Mouse (Mus musculus): Measurements from ENCODE around the gene Ace.
A peak's percentile ranks its signal among the peaks of the same experiment; 100 is the strongest.
"Not testable (repeated sequence)": the region's sequence is repeated elsewhere in the genome, so short reads cannot be mapped to it uniquely, and the experiment has no call there.

Gene Ace

GRCm38 (mm10) chr11:106000062-106000461 is 32.3 kb downstream of the Ace start:
- no peak for DNase-seq

DNA sequence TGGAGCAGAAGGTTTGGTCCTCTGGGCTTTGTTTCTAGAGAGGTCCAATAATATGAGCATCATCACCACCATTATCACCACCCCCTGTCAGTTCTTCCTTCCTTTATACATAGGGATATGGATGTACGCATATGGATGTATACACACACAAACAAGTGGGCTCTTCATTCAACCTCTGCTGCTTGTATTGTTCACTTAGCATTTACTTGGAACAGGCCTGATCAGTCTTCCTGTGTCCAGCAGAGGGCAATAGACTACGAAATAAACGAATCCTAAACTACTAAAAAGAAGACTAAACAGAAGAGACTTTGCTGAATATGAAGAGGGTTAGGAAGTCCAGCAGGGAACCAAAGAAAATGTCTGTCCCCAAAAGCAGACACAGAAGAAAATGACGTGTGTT is 34.0 kb downstream of the Ace start:
- peak; percentile 24 for DNase-seq

DNA sequence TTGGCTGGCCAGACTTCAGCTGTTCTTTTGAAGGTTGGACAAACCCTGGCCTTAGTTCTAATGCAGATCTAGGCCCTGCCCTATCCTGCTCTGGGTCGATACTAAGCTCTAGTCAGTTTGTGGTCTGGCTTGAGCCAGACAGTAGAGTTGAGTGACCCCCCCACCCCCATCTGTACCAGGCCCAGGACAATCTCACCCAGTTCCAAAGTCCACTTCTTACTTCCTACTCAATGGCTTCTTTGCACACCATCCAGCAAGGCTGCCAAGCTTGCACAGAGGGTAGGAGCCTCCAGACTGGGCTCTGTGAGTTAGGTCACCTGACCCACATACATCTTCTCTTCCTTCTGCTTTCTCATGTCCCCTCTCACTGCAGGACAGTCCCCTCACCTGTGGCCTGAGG is 36.8 kb downstream of the Ace start:
- no peak for DNase-seq

- no peak for DNase-seq
These were observed 38.2 kb downstream of the Ace start for GRCm38 (mm10) chr11:106005970-106006369.

- peak; percentile 92 for DNase-seq
These were observed 40.1 kb downstream of the Ace start, which contains the start of gene Kcnh6 for GRCm38 (mm10) chr11:106007821-106008220. Gene Kcnh6 (plus strand): TSS chr11:106008124.

DNA sequence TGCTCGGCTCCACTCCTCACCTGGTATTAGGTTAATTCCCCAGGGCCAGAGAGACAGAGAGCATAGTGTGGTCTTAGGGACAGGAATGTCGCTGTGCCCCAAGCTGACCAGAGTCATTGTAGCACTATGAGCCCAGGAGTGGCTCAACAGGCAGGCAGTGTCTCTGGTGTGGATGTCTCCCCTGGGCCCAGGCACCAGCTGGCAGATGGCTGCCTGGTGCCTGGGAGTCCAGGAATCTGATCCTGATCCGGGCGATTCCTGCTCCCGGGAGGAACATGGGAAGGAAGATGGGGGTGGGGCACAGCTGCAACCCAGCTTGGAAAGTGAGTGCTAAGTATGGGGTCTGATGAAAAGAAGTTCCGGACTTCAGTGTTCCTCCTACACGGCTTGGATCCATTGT is 45.0 kb downstream of the Ace start:
- no peak for DNase-seq

DNA sequence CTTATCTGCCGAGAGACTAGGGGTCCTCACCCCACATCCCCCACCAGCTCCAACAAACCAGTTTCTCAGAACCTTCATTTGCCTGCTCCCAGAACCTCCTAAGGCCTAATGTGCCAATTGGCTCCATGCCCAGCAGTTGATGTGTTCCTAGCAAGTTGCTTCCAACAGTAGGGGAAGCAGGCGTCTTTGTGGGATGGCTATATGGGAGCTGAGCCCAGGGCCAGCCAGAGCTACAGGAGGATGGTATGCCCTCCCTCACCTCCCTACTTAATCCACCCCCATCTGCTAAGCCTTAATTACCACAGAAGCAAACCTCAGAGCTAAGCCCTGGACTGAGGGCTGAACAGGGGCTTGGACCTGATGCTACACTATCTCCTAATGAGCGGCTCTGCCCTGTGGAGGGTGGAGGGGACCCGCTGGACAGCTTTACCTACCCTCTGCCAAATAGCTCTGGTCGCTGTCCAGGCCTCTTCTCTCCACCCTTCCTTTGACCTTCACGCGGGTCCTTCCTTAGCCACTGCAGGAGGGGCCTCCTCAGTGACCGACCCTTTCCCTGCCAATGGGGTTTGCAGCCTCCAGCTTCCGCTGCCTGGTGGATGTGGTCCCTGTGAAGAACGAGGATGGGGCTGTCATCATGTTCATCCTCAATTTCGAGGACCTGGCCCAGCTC is 45.9 kb downstream of the Ace start:
- no peak for DNase-seq

DNA sequence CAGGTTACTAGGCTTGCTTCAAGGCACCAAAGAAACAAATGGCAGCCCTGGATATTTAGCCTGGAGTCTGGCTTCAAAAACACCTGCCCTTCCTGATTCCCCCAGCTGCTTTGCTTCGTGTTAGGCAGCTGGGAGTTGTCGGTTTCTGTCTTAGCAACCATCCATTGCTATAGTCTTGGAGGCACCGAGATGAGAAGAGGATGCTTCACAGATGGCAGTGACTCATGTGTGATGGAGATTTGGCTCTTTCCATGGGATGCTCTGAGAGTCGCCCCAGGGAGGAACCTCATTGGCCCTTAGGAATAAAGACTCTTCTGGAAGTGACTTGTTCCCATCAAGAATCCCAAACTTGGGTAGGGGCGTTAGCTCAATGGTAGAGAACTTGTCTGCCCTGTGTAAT is 48.7 kb downstream of the Ace start:
- no peak for DNase-seq

- peak; percentile 82 for DNase-seq
These were observed 52.5 kb downstream of the Ace start for GRCm38 (mm10) chr11:106020051-106020763.

- DNase-seq, result no peak
These were observed 58.0 kb downstream of the Ace start for GRCm38 (mm10) chr11:106025774-106026173.

DNA sequence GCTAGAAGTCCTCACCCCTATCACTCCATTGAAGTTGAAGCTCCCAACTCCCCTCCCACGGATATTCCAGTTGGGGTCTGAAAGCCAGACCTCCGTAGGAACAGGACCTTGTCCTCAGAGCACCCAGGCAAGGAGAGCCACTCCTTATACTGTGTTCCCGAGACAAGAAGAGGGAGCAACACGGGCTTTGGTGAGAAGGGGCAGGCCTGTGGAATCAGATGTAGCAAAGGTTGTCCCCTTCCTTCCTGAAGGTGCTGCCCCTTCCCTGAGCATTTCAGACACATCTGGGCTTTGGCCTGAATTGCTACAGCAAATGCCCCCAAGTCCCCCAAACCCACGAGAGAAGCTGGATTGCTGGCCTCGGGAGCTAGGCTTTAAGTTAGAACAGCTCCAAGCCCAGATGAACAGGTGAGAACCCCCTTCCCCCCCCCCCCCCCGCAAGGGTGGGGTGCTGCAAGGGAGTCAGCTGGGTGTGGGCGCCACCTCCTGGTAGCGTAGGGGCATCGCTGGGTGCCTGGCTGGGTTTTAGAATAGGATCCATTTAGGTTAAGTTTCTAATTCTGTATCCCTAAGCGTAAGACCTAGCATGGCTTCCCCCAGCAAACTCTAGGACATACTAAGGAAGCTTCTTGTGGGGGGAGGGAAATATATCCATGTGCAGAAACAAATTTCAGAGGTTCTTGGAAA is 58.9 kb downstream of the Ace start:
- DNase-seq, result peak; percentile 89

GRCm38 (mm10) chr11:106027607-106028006 is 59.9 kb downstream of the Ace start:
- DNase-seq, result no peak

DNA sequence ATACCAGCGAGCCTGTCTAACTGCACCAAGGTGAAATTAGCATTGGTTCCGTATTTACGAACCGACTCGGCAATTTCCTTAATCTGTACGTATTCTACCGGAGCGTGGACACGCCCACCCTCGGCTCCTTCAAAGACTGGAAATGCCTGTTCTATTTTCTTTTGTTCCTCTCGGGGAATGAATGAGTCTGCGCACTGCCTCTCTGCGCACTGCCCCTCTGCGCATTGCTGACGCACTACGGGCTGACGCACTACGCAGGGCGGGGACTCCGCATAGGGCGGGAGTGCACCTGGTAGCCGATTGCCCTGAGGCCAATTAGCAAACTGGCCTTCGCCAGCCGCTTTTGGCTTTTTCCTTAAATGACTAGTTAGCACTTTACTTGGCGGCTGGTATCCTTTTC is 64.3 kb downstream of the Ace start:
- DNase-seq, result not testable (repeated sequence)

DNA sequence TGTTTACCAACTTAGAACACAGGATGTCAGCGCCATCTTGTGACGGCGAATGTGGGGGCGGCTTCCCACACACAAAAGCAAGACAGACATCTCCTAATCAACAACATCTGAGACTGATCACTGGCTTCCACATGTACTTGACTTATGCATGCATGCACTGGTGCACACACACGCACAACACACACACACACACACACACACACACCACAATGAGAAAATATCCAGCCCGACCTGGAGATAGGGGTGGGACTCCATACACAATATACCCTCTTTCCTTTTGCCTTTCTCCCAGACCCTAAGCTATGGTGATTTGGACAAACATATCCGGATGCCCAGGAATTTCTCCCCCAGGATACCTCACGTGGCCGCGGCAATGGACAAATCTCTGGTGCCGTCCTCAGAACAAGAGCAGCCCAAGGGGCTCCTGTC is 65.8 kb downstream of the Ace start:
- peak; percentile 45 for DNase-seq

DNA sequence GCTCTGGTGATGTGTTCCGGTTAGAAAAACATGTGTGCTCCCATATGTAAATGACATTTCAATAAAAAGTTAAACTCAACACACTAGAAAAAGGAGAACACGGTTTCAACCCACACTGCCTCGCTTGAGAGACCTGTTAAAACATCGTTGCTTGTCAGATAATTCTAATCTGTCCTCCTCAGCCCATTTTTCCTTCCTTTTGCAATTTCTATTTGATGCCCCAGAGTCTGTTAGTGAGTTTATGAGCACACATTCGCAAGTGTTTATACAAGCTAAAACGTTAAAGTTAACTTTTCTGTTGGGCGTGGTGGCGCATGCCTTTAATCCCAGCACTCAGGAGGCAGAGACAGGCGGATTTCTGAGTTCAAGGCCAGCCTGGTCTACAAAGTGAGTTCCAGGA is 67.2 kb downstream of the Ace start:
- no peak for DNase-seq

DNA sequence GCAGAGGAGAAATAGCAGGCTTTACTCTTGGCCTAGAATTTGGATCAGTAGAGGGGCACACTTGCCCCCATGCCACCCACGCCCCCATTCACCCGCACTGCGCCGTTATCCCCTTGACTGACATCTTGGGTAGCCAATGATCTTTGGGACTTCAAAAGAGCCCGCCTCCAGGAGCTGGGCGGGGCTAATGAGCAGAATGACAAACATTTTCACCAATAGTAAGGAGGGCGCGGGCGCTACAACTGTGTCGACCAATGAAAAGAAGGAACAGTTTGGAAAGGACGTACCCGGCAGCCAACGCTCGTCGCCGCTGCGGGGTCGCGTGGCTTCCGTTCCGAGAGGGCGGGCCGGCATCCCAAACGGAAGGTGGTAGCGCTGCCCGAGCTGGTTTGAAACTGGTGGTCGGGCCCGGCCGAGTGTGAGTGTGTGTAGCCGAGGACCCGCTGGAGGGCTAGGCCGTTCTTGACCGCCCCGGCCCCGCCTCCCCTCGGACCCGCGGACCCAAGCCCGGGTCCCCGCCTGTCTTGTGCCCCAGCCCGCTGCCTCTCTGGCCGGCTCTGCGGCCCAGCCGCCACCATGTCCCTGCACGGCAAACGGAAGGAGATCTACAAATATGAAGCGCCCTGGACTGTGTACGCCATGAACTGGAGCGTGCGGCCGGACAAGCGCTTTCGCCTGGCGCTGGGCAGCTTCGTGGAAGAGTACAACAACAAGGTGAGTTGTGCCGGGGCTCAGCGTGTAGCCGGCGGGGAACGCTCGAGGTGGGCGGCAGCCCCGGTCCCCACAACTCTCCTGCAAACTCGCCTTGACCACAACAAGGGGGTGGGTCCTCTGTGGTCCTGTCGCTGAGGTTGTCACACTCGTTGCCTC is 69.0 kb downstream of the Ace start, which contains the start of gene Dcaf7:
Dcaf7 (plus strand) TSS at position 325 of the 870 bp plus-strand sequence.
- peak; percentile 95 for DNase-seq

DNA sequence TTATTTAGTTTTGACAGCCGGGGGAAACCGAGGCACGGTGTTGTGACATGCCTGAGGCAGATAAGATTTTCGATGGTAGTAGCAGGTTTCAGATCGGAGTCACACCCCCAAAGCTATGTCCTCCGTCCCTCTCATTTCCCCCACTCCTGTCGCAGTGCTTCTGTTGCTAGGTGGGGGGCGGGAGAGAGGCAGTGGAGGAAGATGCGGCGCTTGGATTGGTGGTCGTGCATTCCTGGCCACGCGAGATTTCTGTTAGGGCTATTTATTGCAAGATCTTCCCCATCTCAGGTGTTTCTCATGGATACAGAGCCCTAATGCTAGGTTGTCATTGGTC is 69.6 kb downstream of the Ace start:
- peak; percentile 58 for DNase-seq
